Mouse (Mus musculus) heart, postnatal 0 days (tissue): ENCODE measurements around the gene Limch1. TPM values are rescaled to one million over a fixed set of nuclear protein-coding genes. Genes with fewer than 3 reads are reported as not detected.
A peak's percentile ranks its signal among the peaks of the same experiment; 100 is the strongest.

Source experiments
- ATAC-seq: fragments of 200-750 bp; cut with Nextera tagmentation; 2 replicates; pipeline ENCODE4 v1.8.0; 2017; ENCODE audit warnings: low read depth, moderate number of reproducible peaks, moderate library complexity; ENCODE audit not compliant: insufficient read depth
- DNase-seq: peaks from one replicate; pipeline ENCODE4 v3.0.0-alpha.2; 2016; ENCODE audit warnings: low spot score
- H3K27ac ChIP-seq: fragments of 300-500 bp; sonication (generic); 2 replicates; pipeline ENCODE4 v1.5.1; 2014; ENCODE audit warnings: low read depth, mild to moderate bottlenecking
- H3K27me3 ChIP-seq: fragments of 300-500 bp; sonication (generic); 2 replicates; pipeline ENCODE4 v1.6.1; 2014; ENCODE audit warnings: low read length, mixed read lengths; ENCODE audit not compliant: control insufficient read depth, insufficient read depth
- H3K36me3 ChIP-seq: fragments of 300-500 bp; sonication (generic); replicated peaks from 2 replicates; pipeline ENCODE4 v1.6.1; 2014; ENCODE audit warnings: low read length, mixed read lengths; ENCODE audit not compliant: control insufficient read depth, insufficient read depth
- H3K4me1 ChIP-seq: fragments of 300-500 bp; sonication (generic); 2 replicates; pipeline ENCODE4 v1.6.1; 2014; ENCODE audit warnings: antibody characterized with exemption; ENCODE audit not compliant: control insufficient read depth, insufficient read depth
- H3K4me2 ChIP-seq: fragments of 300-500 bp; sonication (generic); 2 replicates; pipeline ENCODE4 v1.6.1; 2014; ENCODE audit warnings: low read depth, mild to moderate bottlenecking, low read length, moderate library complexity
- H3K4me3 ChIP-seq: fragments of 300-500 bp; sonication (generic); 2 replicates; pipeline ENCODE4 v1.5.1; 2014; ENCODE audit warnings: low read depth, low read length
- H3K9ac ChIP-seq: fragments of 300-500 bp; sonication (generic); replicated peaks from 2 replicates; pipeline ENCODE4 v1.6.1; 2014; ENCODE audit warnings: low read depth, low read length, mixed read lengths
- H3K9me3 ChIP-seq: fragments of 300-500 bp; sonication (generic); replicated peaks from 2 replicates; pipeline ENCODE4 v1.6.1; 2016; ENCODE audit warnings: low read length; ENCODE audit not compliant: control insufficient read depth
- CTCF ChIP-seq: IDR thresholded peaks from 2 replicates; pipeline ENCODE4 v1.5.1; 2016; ENCODE audit warnings: antibody characterized with exemption, control low read depth, low read depth
- EP300 ChIP-seq: IDR thresholded peaks from 2 replicates; pipeline ENCODE4 v1.6.1; 2016; ENCODE audit warnings: antibody characterized with exemption, low read depth
- WGBS: fragments of 180-500 bp; shearing (Covaris S2); extraction: QIAGEN DNeasy Blood & Tissue Kit; methylation state at CpG from one replicate; pipeline ENCODE4 v1.1.7; 2014; 5-methylcytosine and 5-hydroxymethylcytosine counted together
- polyA plus RNA-seq: library from polyadenylated mRNA; unstranded; fragments of >200 nt; fragmentation: Nextera tagmentation; extraction: Ambion mirVana; gene quantifications from 2 replicates; pipeline ENCODE4 v1.2.1, GENCODE M21; 2015
- total RNA-seq: library from RNA; depleted of rRNA; stranded (reverse); fragments of >200 nt; gene quantifications from 2 replicates; pipeline ENCODE4 v1.2.3, GENCODE M21; 2014; ENCODE audit warnings: low replicate concordance

The Limch1 gene
- total and polyA plus RNA-seq, 2 experiments from 2014 or later = 21.1 to 30.0 TPM

GRCm38 (mm10) chr5:66707859-66708258, 37.8 kb upstream of the Limch1 start:
- H3K4me3 ChIP-seq = no peak overlapping the region
- ATAC-seq = no peak
- H3K4me2 ChIP-seq = no peak overlapping the region
- WGBS = 65% methylated on average over 5 of the region's 5 CpGs
- TF ChIP-seq EP300 (no peak), CTCF (no peak)
- no peak overlapping the region for H3K27ac ChIP-seq
- no peak for DNase-seq
- no peak overlapping the region for H3K9ac ChIP-seq
- H3K27me3 ChIP-seq = peaks cover 42% of the 10 kb centered on the region
- no peaks in the 10 kb centered on the region for H3K9me3 ChIP-seq
- H3K36me3 ChIP-seq = no peaks in the 10 kb centered on the region
- no peaks in the 10 kb centered on the region; the same call in 1 of the 2 replicates for H3K4me1 ChIP-seq

- 8% methylated on average over 4 of the region's 4 CpGs for WGBS
- Histone ChIP-seq H3K4me2 (no peak overlapping the region), H3K27ac (no peak overlapping the region), H3K27me3 (peaks cover 53% of the 10 kb centered on the region), H3K9me3 (no peaks in the 10 kb centered on the region), H3K9ac (no peak overlapping the region), H3K4me3 (no peak overlapping the region), H3K36me3 (no peaks in the 10 kb centered on the region), H3K4me1 (peaks cover 8% of the 10 kb centered on the region)
- ATAC-seq (no peak), DNase-seq (peak; percentile 41)
- TF ChIP-seq CTCF (peak; percentile 69), EP300 (no peak)
These were observed 35.1 kb upstream of the Limch1 start for GRCm38 (mm10) chr5:66710445-66711019.

- Histone ChIP-seq H3K9ac (no peak overlapping the region), H3K9me3 (no peaks in the 10 kb centered on the region), H3K27me3 (peaks cover 44% of the 10 kb centered on the region), H3K27ac (no peak overlapping the region), H3K4me3 (no peak overlapping the region), H3K4me1 (peaks cover 16% of the 10 kb centered on the region), H3K4me2 (no peak overlapping the region), H3K36me3 (no peaks in the 10 kb centered on the region)
- TF ChIP-seq CTCF = no peak
- TF ChIP-seq EP300 = no peak
- WGBS = 49% methylated on average over 6 of the region's 6 CpGs
- no peak for DNase-seq
- ATAC-seq = no peak
These were observed 32.8 kb upstream of the Limch1 start for GRCm38 (mm10) chr5:66712801-66713200.

- no peak for DNase-seq
- Histone ChIP-seq H3K9ac (no peak overlapping the region), H3K4me1 (peaks cover 16% of the 10 kb centered on the region), H3K36me3 (no peaks in the 10 kb centered on the region), H3K4me2 (no peak overlapping the region), H3K27me3 (peaks cover 47% of the 10 kb centered on the region), H3K9me3 (no peaks in the 10 kb centered on the region), H3K4me3 (no peak overlapping the region), H3K27ac (no peak overlapping the region)
- ATAC-seq = peak; percentile 66; the same call in 1 of the 2 replicates
- TF ChIP-seq EP300 = no peak
- no peak for TF ChIP-seq CTCF
- 14% methylated on average over 4 of the region's 4 CpGs for WGBS
These were observed 30.1 kb upstream of the Limch1 start for GRCm38 (mm10) chr5:66715498-66715931.

GRCm38 (mm10) chr5:66717931-66718330, 27.7 kb upstream of the Limch1 start:
- peaks cover 47% of the 10 kb centered on the region for H3K27me3 ChIP-seq
- TF ChIP-seq CTCF (no peak), EP300 (no peak)
- no peak overlapping the region for H3K9ac ChIP-seq
- no peak overlapping the region for H3K4me2 ChIP-seq
- H3K9me3 ChIP-seq = no peaks in the 10 kb centered on the region
- 52% methylated on average over 4 of the region's 4 CpGs for WGBS
- H3K4me1 ChIP-seq = peaks cover 16% of the 10 kb centered on the region
- no peak for ATAC-seq
- no peak for DNase-seq
- H3K4me3 ChIP-seq = no peak overlapping the region
- no peak overlapping the region for H3K27ac ChIP-seq
- no peaks in the 10 kb centered on the region for H3K36me3 ChIP-seq

- no peak for ATAC-seq
- Histone ChIP-seq H3K4me3 (no peak overlapping the region), H3K9ac (no peak overlapping the region), H3K4me2 (no peak overlapping the region), H3K27me3 (peaks cover 45% of the 10 kb centered on the region), H3K36me3 (no peaks in the 10 kb centered on the region), H3K27ac (no peak overlapping the region), H3K9me3 (no peaks in the 10 kb centered on the region), H3K4me1 (peaks cover 16% of the 10 kb centered on the region)
- no peak for DNase-seq
- TF ChIP-seq EP300 (no peak), CTCF (no peak)
- WGBS = 46% methylated on average over 3 of the region's 3 CpGs
These were observed 27.2 kb upstream of the Limch1 start for GRCm38 (mm10) chr5:66718413-66718812.
